21 mouse cellular contexts compared by ENCODE assay signal in the genomic region with DNA sequence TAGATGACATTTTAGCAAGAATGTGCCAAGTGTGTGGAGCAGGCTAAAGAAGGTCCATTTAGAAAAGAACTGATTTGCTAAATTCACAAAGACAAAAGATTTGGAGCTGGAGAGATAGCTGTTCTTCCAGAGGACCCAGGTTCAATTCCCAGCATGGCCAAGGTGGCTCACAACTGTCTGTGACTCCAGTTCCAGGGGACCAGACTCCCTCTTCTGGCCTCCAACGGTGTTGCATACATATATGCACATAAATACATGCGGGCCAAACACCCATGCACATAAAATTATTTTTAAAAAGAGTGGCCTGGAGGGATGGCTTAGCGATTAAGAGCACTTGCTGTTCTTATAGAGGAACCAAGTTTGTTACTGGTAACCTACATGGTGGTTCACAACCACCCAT. TPM values are rescaled to one million over a fixed set of nuclear protein-coding genes. Genes with fewer than 3 reads are reported as not detected.
DNase-seq lines count a peak whose midpoint lies in the region; ATAC-seq and TF ChIP-seq lines count a peak whose summit lies in the region.
"Had no signal": no experiment of that assay in that cellular context is flagged by ENCODE, and none has a peak within 500 bp of the region (broad histone marks: within the 10 kb centered on the region; RNA-seq: fewer than 3 reads in every experiment).

No protein-coding gene starts in this region.

- no peak overlapping the region for H3K9ac ChIP-seq in forebrain, embryonic 15.5 days (replicated peaks)
- H3K9ac ChIP-seq: embryonic facial prominence, embryonic 13.5 days; stomach, embryonic 15.5 days had no signal

- H3K27me3 ChIP-seq in forebrain, embryonic 15.5 days = no peaks in the 10 kb centered on the region
- H3K27me3 ChIP-seq: embryonic facial prominence, embryonic 13.5 days; stomach, embryonic 15.5 days had no signal

- 73% methylated on average over 3 of the region's 3 CpGs for WGBS in forebrain, embryonic 15.5 days

- H3K36me3 ChIP-seq in forebrain, embryonic 15.5 days = no peaks in the 10 kb centered on the region
- H3K36me3 ChIP-seq: embryonic facial prominence, embryonic 13.5 days; stomach, embryonic 15.5 days had no signal

- no peak overlapping the region for H3K4me3 ChIP-seq in layer of hippocampus, adult 2 months
- H3K4me3 ChIP-seq in forebrain, embryonic 15.5 days = no peak overlapping the region
- H3K4me3 ChIP-seq: embryonic facial prominence, embryonic 13.5 days; stomach, embryonic 15.5 days had no signal

- peak; percentile 6 for DNase-seq in cerebellum, adult 9-10 months
- DNase-seq in cerebellum, postnatal 14 days = no peak
- no peak for DNase-seq in layer of hippocampus, adult 2 months (ENCODE audit: low spot score in 2 of 2)
- DNase-seq in layer of hippocampus, adult 9-11 months = no peak
- DNase-seq in 3T3-L1 (ENCODE audit: low read depth, low spot score) (peak; percentile 28), NIH3T3 (ENCODE audit: low read depth) (peak; percentile 31)
- no peak for DNase-seq in T-cell, adult 2 months (ENCODE audit: low spot score)
- DNase-seq: adrenal gland, postnatal 25 days; heart, adult 18-20 months; midbrain, embryonic 14.5 days; right cerebral cortex, postnatal 4 days; thymus, postnatal 14 days had no signal

- H3K4me1 ChIP-seq in forebrain, embryonic 15.5 days = peaks cover 12% of the 10 kb centered on the region; the same call in 1 of the 2 replicates
- H3K4me1 ChIP-seq: stomach, embryonic 15.5 days had no signal

- H3K9me3 ChIP-seq in forebrain, embryonic 15.5 days = no peaks in the 10 kb centered on the region
- H3K9me3 ChIP-seq: embryonic facial prominence, embryonic 13.5 days; stomach, embryonic 15.5 days had no signal

- no peak overlapping the region for H3K27ac ChIP-seq in layer of hippocampus, adult 2 months
- H3K27ac ChIP-seq in forebrain, embryonic 15.5 days (replicated peaks) = no peak overlapping the region
- H3K27ac ChIP-seq: embryonic facial prominence, embryonic 13.5 days; macrophage; stomach, embryonic 15.5 days had no signal

- peak; percentile 24; the same call in 1 of the 2 replicates for TF ChIP-seq CTCF in layer of hippocampus, adult 2 months (conservative IDR thresholded peaks at IDR 0.05)

- no peak overlapping the region for H3K4me2 ChIP-seq in forebrain, embryonic 15.5 days (replicated peaks)
- H3K4me2 ChIP-seq: embryonic facial prominence, embryonic 13.5 days; stomach, embryonic 15.5 days had no signal

- no peak for ATAC-seq in forebrain, embryonic 15.5 days (replicated peaks)
- ATAC-seq: inflammation-experienced regulatory T-cells, adult 6 months had no signal

RNA-seq across cellular contexts. Expression of gene Cpd, which starts 4.7 kb away (rescaled TPM):
- 10 to 100 TPM; 60.0 to 62.3 TPM for total RNA-seq in layer of hippocampus, adult 2 months (2021)
- polyA plus RNA-seq in forebrain, embryonic 15.5 days (2015; fragmentation: Nextera tagmentation; extraction: Ambion mirVana) = 5.4 and 7.0 TPM in 2 replicates

RNA-seq across cellular contexts. Expression of gene Tmigd1, which starts 50.4 kb away (rescaled TPM):
- not detected for total RNA-seq in layer of hippocampus, adult 2 months (2021)
- polyA plus RNA-seq in forebrain, embryonic 15.5 days (2015; fragmentation: Nextera tagmentation; extraction: Ambion mirVana) = not detected in 2 replicates
- total RNA-seq: common myeloid progenitor, adult 5-6 weeks; left cerebral cortex, adult 8-10 months had no signal
- polyA plus RNA-seq: embryonic facial prominence, embryonic 13.5 days; forebrain, embryonic 11.5 days; macrophage; neural tube, embryonic 11.5 days had no signal

Comparison
In these comparisons a context has a peak if more than half of its experiments do, and no peak if none do; other contexts are left out.
1. DNase-seq: peak in cerebellum, adult 9-10 months (single experiment), 3T3-L1 (single experiment) and NIH3T3 (single experiment); none in cerebellum, postnatal 14 days (0 of 2), layer of hippocampus, adult 2 months (0 of 2), layer of hippocampus, adult 9-11 months (single experiment) and T-cell, adult 2 months (single experiment).